Mouse (Mus musculus): ENCODE measurements at regions not wholly inside any gene's neighbourhood (a gene's known extent, or its start where the extent isn't known, plus 50 kb on each side); places are given as distances from the start of the nearest gene placed in this dataset.

- H3K9me3 ChIP-seq (ENCODE audit: low read length), result no peaks in the 10 kb centered on the region
- 65% methylated on average over 3 of the region's 3 CpGs for WGBS
- H3K36me3 ChIP-seq (ENCODE audit: insufficient read depth, low read length), result no peaks in the 10 kb centered on the region
- no peak overlapping the region for H3K4me2 ChIP-seq (replicated peaks; ENCODE audit: low read depth, low read length)
- H3K4me1 ChIP-seq (ENCODE audit: insufficient read depth, low read depth, low read length), result no peaks in the 10 kb centered on the region
- TF ChIP-seq EP300 (IDR thresholded peaks at IDR 0.05), result no peak
- no peak for TF ChIP-seq CTCF (IDR thresholded peaks at IDR 0.05)
- ATAC-seq, result no peak; the same call in 1 of the 2 replicates
- H3K9ac ChIP-seq (replicated peaks; ENCODE audit: low read depth), result no peak overlapping the region
- H3K27me3 ChIP-seq (replicated peaks; ENCODE audit: insufficient read depth, low read length), result no peaks in the 10 kb centered on the region
- no peak for DNase-seq (ENCODE audit: low spot score)
- H3K27ac ChIP-seq (ENCODE audit: low read length), result no peak overlapping the region
- H3K4me3 ChIP-seq (ENCODE audit: low read depth, low read length), result no peak overlapping the region
Measured at GRCm38 (mm10) chr3:133627116-133627844, 82.3 kb upstream of the Tet2 start.

- Histone ChIP-seq H3K27me3 (replicated peaks; ENCODE audit: insufficient read depth, low read length) (no peaks in the 10 kb centered on the region), H3K9me3 (ENCODE audit: low read length) (no peaks in the 10 kb centered on the region), H3K9ac (replicated peaks; ENCODE audit: low read depth) (no peak overlapping the region), H3K4me1 (ENCODE audit: insufficient read depth, low read depth, low read length) (no peaks in the 10 kb centered on the region), H3K36me3 (ENCODE audit: insufficient read depth, low read length) (no peaks in the 10 kb centered on the region), H3K4me3 (ENCODE audit: low read depth, low read length) (no peak overlapping the region), H3K4me2 (replicated peaks; ENCODE audit: low read depth, low read length) (no peak overlapping the region), H3K27ac (ENCODE audit: low read length) (no peak overlapping the region)
- ATAC-seq (no peak), DNase-seq (ENCODE audit: low spot score) (no peak)
- WGBS, result 90% methylated on average over 5 of the region's 5 CpGs
- TF ChIP-seq CTCF (IDR thresholded peaks at IDR 0.05) (no peak), EP300 (IDR thresholded peaks at IDR 0.05) (no peak)
Measured at GRCm38 (mm10) chr3:133634306-133634705, 89.4 kb upstream of the Tet2 start.

- Histone ChIP-seq H3K4me3 (ENCODE audit: low read depth, low read length) (no peak overlapping the region), H3K4me2 (replicated peaks; ENCODE audit: low read depth, low read length) (no peak overlapping the region), H3K27me3 (replicated peaks; ENCODE audit: insufficient read depth, low read length) (no peaks in the 10 kb centered on the region), H3K9ac (replicated peaks; ENCODE audit: low read depth) (no peak overlapping the region), H3K36me3 (ENCODE audit: insufficient read depth, low read length) (no peaks in the 10 kb centered on the region), H3K4me1 (ENCODE audit: insufficient read depth, low read depth, low read length) (no peaks in the 10 kb centered on the region), H3K9me3 (ENCODE audit: low read length) (no peaks in the 10 kb centered on the region), H3K27ac (ENCODE audit: low read length) (no peak overlapping the region)
- DNase-seq (ENCODE audit: low spot score), result no peak
- no peak for ATAC-seq
- WGBS, result 100% methylated on average over 1 of the region's 1 CpGs
- TF ChIP-seq EP300 (IDR thresholded peaks at IDR 0.05) (no peak), CTCF (IDR thresholded peaks at IDR 0.05) (no peak)
Measured at GRCm38 (mm10) chr3:133645604-133646003, 100.7 kb upstream of the Tet2 start.

GRCm38 (mm10) chr3:133646449-133647059 lies 101.6 kb upstream of the Tet2 start:
- H3K4me3 ChIP-seq (ENCODE audit: low read depth, low read length), result no peak overlapping the region
- ATAC-seq, result no peak
- no peak overlapping the region for H3K27ac ChIP-seq (ENCODE audit: low read length)
- WGBS, result 48% methylated on average over 7 of the region's 7 CpGs
- H3K9me3 ChIP-seq (ENCODE audit: low read length), result no peaks in the 10 kb centered on the region
- H3K9ac ChIP-seq (replicated peaks; ENCODE audit: low read depth), result no peak overlapping the region
- H3K27me3 ChIP-seq (replicated peaks; ENCODE audit: insufficient read depth, low read length), result no peaks in the 10 kb centered on the region
- no peak overlapping the region for H3K4me2 ChIP-seq (replicated peaks; ENCODE audit: low read depth, low read length)
- no peaks in the 10 kb centered on the region for H3K36me3 ChIP-seq (ENCODE audit: insufficient read depth, low read length)
- TF ChIP-seq EP300 (IDR thresholded peaks at IDR 0.05) (no peak), CTCF (IDR thresholded peaks at IDR 0.05) (no peak)
- no peak for DNase-seq (ENCODE audit: low spot score)
- H3K4me1 ChIP-seq (ENCODE audit: insufficient read depth, low read depth, low read length), result no peaks in the 10 kb centered on the region

- H3K27ac ChIP-seq (ENCODE audit: low read length), result no peak overlapping the region
- TF ChIP-seq EP300 (IDR thresholded peaks at IDR 0.05) (no peak), CTCF (IDR thresholded peaks at IDR 0.05) (no peak)
- no peaks in the 10 kb centered on the region for H3K9me3 ChIP-seq (ENCODE audit: low read length)
- no peaks in the 10 kb centered on the region for H3K27me3 ChIP-seq (replicated peaks; ENCODE audit: insufficient read depth, low read length)
- no peak overlapping the region for H3K9ac ChIP-seq (replicated peaks; ENCODE audit: low read depth)
- H3K4me3 ChIP-seq (ENCODE audit: low read depth, low read length), result no peak overlapping the region
- DNase-seq (ENCODE audit: low spot score) (no peak), ATAC-seq (no peak)
- no peak overlapping the region for H3K4me2 ChIP-seq (replicated peaks; ENCODE audit: low read depth, low read length)
- H3K36me3 ChIP-seq (ENCODE audit: insufficient read depth, low read length), result no peaks in the 10 kb centered on the region
- no peaks in the 10 kb centered on the region for H3K4me1 ChIP-seq (ENCODE audit: insufficient read depth, low read depth, low read length)
Measured at GRCm38 (mm10) chr3:133650025-133650424, 105.1 kb upstream of the Tet2 start.

GRCm38 (mm10) chr3:133651996-133652395 lies 107.1 kb upstream of the Tet2 start:
- Histone ChIP-seq H3K27me3 (replicated peaks; ENCODE audit: insufficient read depth, low read length) (no peaks in the 10 kb centered on the region), H3K36me3 (ENCODE audit: insufficient read depth, low read length) (no peaks in the 10 kb centered on the region), H3K27ac (ENCODE audit: low read length) (no peak overlapping the region), H3K4me3 (ENCODE audit: low read depth, low read length) (no peak overlapping the region), H3K4me2 (replicated peaks; ENCODE audit: low read depth, low read length) (no peak overlapping the region), H3K9ac (replicated peaks; ENCODE audit: low read depth) (no peak overlapping the region), H3K9me3 (ENCODE audit: low read length) (no peaks in the 10 kb centered on the region), H3K4me1 (ENCODE audit: insufficient read depth, low read depth, low read length) (no peaks in the 10 kb centered on the region)
- WGBS, result 77% methylated on average over 4 of the region's 4 CpGs
- no peak for ATAC-seq
- no peak for DNase-seq (ENCODE audit: low spot score)
- no peak for TF ChIP-seq CTCF (IDR thresholded peaks at IDR 0.05)
